Mouse (Mus musculus) heart, adult 2 months (tissue): ENCODE data around the gene Napepld.

ENCODE experiments used
- EP300 ChIP-seq: fragments of 200-500 bp; IDR thresholded peaks from 2 replicates; pipeline ENCODE4 v1.6.1; 2011; ENCODE audit warnings: low read depth, low read length, control low read depth; ENCODE audit not compliant: insufficient read depth
- POLR2A ChIP-seq: fragments of 200-500 bp; IDR thresholded peaks from 2 replicates; pipeline ENCODE4 v1.6.1; 2011; ENCODE audit warnings: mild to moderate bottlenecking, low read depth, low read length, control low read depth; ENCODE audit not compliant: insufficient read depth

GRCm38 (mm10) chr5:21739881-21740280 lies 38.7 kb upstream of the Napepld start:
- no peak for TF ChIP-seq POLR2A
- TF ChIP-seq EP300: no peak
